Mouse (Mus musculus): ENCODE results near the gene Ncoa6. TPM values are rescaled to one million over a fixed set of nuclear protein-coding genes. Genes with fewer than 3 reads are reported as not detected.

The Ncoa6 gene
- polyA plus RNA-seq, 1 experiment from 2014 or later: 24.5 TPM

GRCm38 (mm10) chr2:155404635-155405034 is 69.1 kb downstream of the Ncoa6 start:
- Histone ChIP-seq H3K36me3 (peaks cover 78% of the 10 kb centered on the region), H3K27ac (no peak overlapping the region), H3K9me3 (no peaks in the 10 kb centered on the region), H3K9ac (no peak overlapping the region), H3K4me1 (no peaks in the 10 kb centered on the region), H3K27me3 (no peaks in the 10 kb centered on the region), H3K4me3 (no peak overlapping the region), H3K4me2 (no peak overlapping the region)
- 98% methylated on average over 1 of the region's 1 CpGs for WGBS
- ATAC-seq (ENCODE audit: insufficient number of reproducible peaks, insufficient read depth, low FRiP score, low TSS enrichment, low read depth): no peak

GRCm38 (mm10) chr2:155401926-155402325 is 71.8 kb downstream of the Ncoa6 start:
- H3K36me3 ChIP-seq: peaks cover 72% of the 10 kb centered on the region
- 97% methylated on average over 4 of the region's 4 CpGs for WGBS
- no peak overlapping the region for H3K27ac ChIP-seq
- no peaks in the 10 kb centered on the region for H3K4me1 ChIP-seq
- no peak for ATAC-seq (ENCODE audit: insufficient number of reproducible peaks, insufficient read depth, low FRiP score, low TSS enrichment, low read depth)
- no peaks in the 10 kb centered on the region for H3K9me3 ChIP-seq
- H3K4me2 ChIP-seq: no peak overlapping the region
- H3K9ac ChIP-seq: no peak overlapping the region
- no peak overlapping the region for H3K4me3 ChIP-seq
- H3K27me3 ChIP-seq: no peaks in the 10 kb centered on the region

GRCm38 (mm10) chr2:155400276-155400675 is 73.4 kb downstream of the Ncoa6 start:
- peaks cover 66% of the 10 kb centered on the region for H3K36me3 ChIP-seq
- H3K4me2 ChIP-seq: no peak overlapping the region
- no peak for ATAC-seq (ENCODE audit: insufficient number of reproducible peaks, insufficient read depth, low FRiP score, low TSS enrichment, low read depth)
- no peak overlapping the region for H3K9ac ChIP-seq
- no peak overlapping the region for H3K27ac ChIP-seq
- no peaks in the 10 kb centered on the region for H3K9me3 ChIP-seq
- no peaks in the 10 kb centered on the region for H3K4me1 ChIP-seq
- H3K27me3 ChIP-seq: no peaks in the 10 kb centered on the region
- no peak overlapping the region for H3K4me3 ChIP-seq

GRCm38 (mm10) chr2:155394586-155394985 is 79.1 kb downstream of the Ncoa6 start:
- H3K27ac ChIP-seq: no peak overlapping the region
- 38% methylated on average over 5 of the region's 5 CpGs for WGBS
- ATAC-seq (ENCODE audit: insufficient number of reproducible peaks, insufficient read depth, low FRiP score, low TSS enrichment, low read depth): no peak
- H3K4me1 ChIP-seq: no peaks in the 10 kb centered on the region
- H3K9ac ChIP-seq: no peak overlapping the region
- H3K9me3 ChIP-seq: no peaks in the 10 kb centered on the region
- H3K4me2 ChIP-seq: no peak overlapping the region
- no peaks in the 10 kb centered on the region for H3K27me3 ChIP-seq
- peaks cover 50% of the 10 kb centered on the region for H3K36me3 ChIP-seq
- no peak overlapping the region for H3K4me3 ChIP-seq

GRCm38 (mm10) chr2:155388573-155388972 is 85.1 kb downstream of the Ncoa6 start:
- H3K4me3 ChIP-seq: no peak overlapping the region
- H3K9me3 ChIP-seq: no peaks in the 10 kb centered on the region
- peaks cover 11% of the 10 kb centered on the region for H3K4me1 ChIP-seq
- no peak overlapping the region for H3K4me2 ChIP-seq
- no peak overlapping the region for H3K27ac ChIP-seq
- H3K36me3 ChIP-seq: peaks cover 51% of the 10 kb centered on the region
- no peak overlapping the region for H3K9ac ChIP-seq
- H3K27me3 ChIP-seq: no peaks in the 10 kb centered on the region
- 74% methylated on average over 2 of the region's 2 CpGs for whole genome bisulfite sequencing
- no peak for ATAC-seq (ENCODE audit: insufficient number of reproducible peaks, insufficient read depth, low FRiP score, low TSS enrichment, low read depth)

- H3K27ac ChIP-seq: no peak overlapping the region
- peaks cover 25% of the 10 kb centered on the region for H3K4me1 ChIP-seq
- ATAC-seq (ENCODE audit: insufficient number of reproducible peaks, insufficient read depth, low FRiP score, low TSS enrichment, low read depth): no peak
- H3K9me3 ChIP-seq: no peaks in the 10 kb centered on the region
- WGBS: 60% methylated on average over 4 of the region's 4 CpGs
- no peak overlapping the region for H3K4me3 ChIP-seq
- H3K9ac ChIP-seq: peak overlapping the region; percentile 49; the same call in 1 of the 2 replicates
- H3K36me3 ChIP-seq: peaks cover 48% of the 10 kb centered on the region
- H3K4me2 ChIP-seq: no peak overlapping the region
- H3K27me3 ChIP-seq: no peaks in the 10 kb centered on the region
These were observed 86.6 kb downstream of the Ncoa6 start for GRCm38 (mm10) chr2:155387052-155387451.

GRCm38 (mm10) chr2:155386534-155386899 is 87.2 kb downstream of the Ncoa6 start:
- Histone ChIP-seq H3K9me3 (no peaks in the 10 kb centered on the region), H3K4me3 (0 out of 2 replicates have a peak overlapping the region, but pooled peaks have one; percentile 10), H3K27me3 (no peaks in the 10 kb centered on the region), H3K9ac (peak overlapping the region; percentile 49; the same call in 1 of the 2 replicates), H3K4me2 (peak overlapping the region; percentile 40), H3K4me1 (peaks cover 26% of the 10 kb centered on the region), H3K36me3 (peaks cover 47% of the 10 kb centered on the region), H3K27ac (no peak overlapping the region)
- no peak for ATAC-seq (ENCODE audit: insufficient number of reproducible peaks, insufficient read depth, low FRiP score, low TSS enrichment, low read depth)
- 17% methylated on average over 27 of the region's 27 CpGs for WGBS

- peak overlapping the region; percentile 49; the same call in 1 of the 2 replicates for H3K9ac ChIP-seq
- no peak overlapping the region for H3K4me3 ChIP-seq
- H3K4me1 ChIP-seq: peaks cover 29% of the 10 kb centered on the region
- peak overlapping the region; percentile 40 for H3K4me2 ChIP-seq
- H3K27ac ChIP-seq: no peak overlapping the region
- H3K36me3 ChIP-seq: peaks cover 41% of the 10 kb centered on the region
- no peak for ATAC-seq (ENCODE audit: insufficient number of reproducible peaks, insufficient read depth, low FRiP score, low TSS enrichment, low read depth)
- H3K9me3 ChIP-seq: no peaks in the 10 kb centered on the region
- WGBS: 58% methylated on average over 18 of the region's 18 CpGs
- no peaks in the 10 kb centered on the region for H3K27me3 ChIP-seq
These were observed 87.8 kb downstream of the Ncoa6 start for GRCm38 (mm10) chr2:155385731-155386533.

GRCm38 (mm10) chr2:155385090-155385489 is 88.6 kb downstream of the Ncoa6 start:
- H3K4me1 ChIP-seq: peaks cover 33% of the 10 kb centered on the region
- no peaks in the 10 kb centered on the region for H3K9me3 ChIP-seq
- no peak overlapping the region for H3K27ac ChIP-seq
- WGBS: 29% methylated on average over 7 of the region's 7 CpGs
- H3K4me2 ChIP-seq: no peak overlapping the region
- H3K4me3 ChIP-seq: no peak overlapping the region
- no peak overlapping the region for H3K9ac ChIP-seq
- no peak for ATAC-seq (ENCODE audit: insufficient number of reproducible peaks, insufficient read depth, low FRiP score, low TSS enrichment, low read depth)
- peaks cover 8% of the 10 kb centered on the region for H3K27me3 ChIP-seq
- peaks cover 36% of the 10 kb centered on the region for H3K36me3 ChIP-seq

GRCm38 (mm10) chr2:155382791-155383438 is 90.8 kb downstream of the Ncoa6 start:
- Histone ChIP-seq H3K36me3 (peaks cover 17% of the 10 kb centered on the region), H3K9me3 (no peaks in the 10 kb centered on the region), H3K4me1 (peaks cover 33% of the 10 kb centered on the region), H3K27ac (peak overlapping the region; percentile 96; the same call in 1 of the 2 replicates), H3K4me2 (peak overlapping the region; percentile 81), H3K27me3 (peaks cover 19% of the 10 kb centered on the region), H3K4me3 (peak overlapping the region; percentile 87), H3K9ac (0 out of 2 replicates have a peak overlapping the region, but pooled peaks have one; percentile 93)
- 76% methylated on average over 2 of the region's 2 CpGs for WGBS
- no peak for ATAC-seq (ENCODE audit: insufficient number of reproducible peaks, insufficient read depth, low FRiP score, low TSS enrichment, low read depth)

GRCm38 (mm10) chr2:155382332-155382700 is 91.4 kb downstream of the Ncoa6 start:
- Histone ChIP-seq H3K27me3 (peaks cover 19% of the 10 kb centered on the region), H3K27ac (peak overlapping the region; percentile 96), H3K4me3 (peak overlapping the region; percentile 87), H3K9ac (peak overlapping the region; percentile 93), H3K4me1 (peaks cover 33% of the 10 kb centered on the region), H3K9me3 (no peaks in the 10 kb centered on the region), H3K36me3 (peaks cover 13% of the 10 kb centered on the region), H3K4me2 (peak overlapping the region; percentile 81)
- ATAC-seq (ENCODE audit: insufficient number of reproducible peaks, insufficient read depth, low FRiP score, low TSS enrichment, low read depth): 0 out of 2 replicates have a peak, but pooled peaks have one; percentile 3
- 22% methylated on average over 6 of the region's 6 CpGs for WGBS
